Mouse (Mus musculus): ENCODE data around the gene Gp5. TPM values are rescaled to one million over a fixed set of nuclear protein-coding genes. Genes with fewer than 3 reads are reported as not detected.

The Gp5 gene
- total and polyA plus RNA-seq, 2 experiments, result 0.20 to 0.28 TPM

DNA sequence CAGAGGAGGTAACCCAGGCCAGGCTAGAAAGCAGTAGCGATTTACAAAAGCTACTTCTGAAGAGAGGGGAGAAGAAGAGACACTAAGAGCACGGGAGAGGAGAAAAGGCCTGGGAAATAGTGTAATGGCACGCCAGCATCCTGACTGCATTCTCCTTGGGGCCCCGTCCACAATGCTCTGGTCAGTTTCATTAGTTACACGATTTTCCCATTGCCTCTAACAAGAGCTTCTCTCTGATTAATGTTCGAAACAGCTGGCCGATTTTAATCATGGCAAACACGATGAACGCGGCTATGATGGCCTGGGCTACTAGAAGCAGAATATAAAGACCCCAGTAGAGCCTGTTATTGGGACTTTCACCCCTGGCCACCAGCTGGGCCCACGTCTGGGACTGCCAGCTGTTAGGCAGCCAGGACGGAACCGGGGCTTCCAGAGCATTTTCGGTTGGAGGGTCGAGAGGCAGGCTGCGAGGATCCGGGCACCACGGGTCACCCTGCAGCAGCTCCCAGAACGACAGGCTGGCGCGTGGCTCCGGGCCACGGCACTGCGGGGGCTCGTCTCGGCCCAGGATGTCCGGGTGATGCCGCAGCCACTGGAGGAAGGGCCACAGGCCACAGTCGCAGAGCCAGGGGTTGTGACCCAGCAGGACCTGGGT, 2.5 kb downstream of the Gp5 start:
- 28% methylated on average over 29 of the region's 29 CpGs for WGBS
- Histone ChIP-seq H3K4me1 (ENCODE audit: control insufficient read depth, insufficient read depth, low read length) (peaks cover 17% of the 10 kb centered on the region), H3K27me3 (ENCODE audit: control insufficient read depth, insufficient read depth, low read length) (no peaks in the 10 kb centered on the region), H3K79me2 (ENCODE audit: control insufficient read depth, insufficient read depth, low read length) (no peaks in the 10 kb centered on the region), H3K27ac (replicated peaks; ENCODE audit: insufficient read depth, low read depth, low read length) (no peak overlapping the region), H3K9ac (ENCODE audit: low read depth, low read length) (peak overlapping the region; percentile 68), H3K36me3 (ENCODE audit: control insufficient read depth, insufficient read depth, low read length) (peaks cover 3% of the 10 kb centered on the region; the same call in 1 of the 2 replicates), H3K4me3 (ENCODE audit: insufficient read depth, low read depth, low read length) (peak overlapping the region; percentile 48)
- no peak for DNase-seq (ENCODE audit: extremely low read depth, low read depth, low spot score)
- TF ChIP-seq CTCF (IDR thresholded peaks at IDR 0.05; ENCODE audit: low read depth, low read length) (no peak), POLR2A (IDR thresholded peaks at IDR 0.05; ENCODE audit: extremely low read depth, insufficient read depth, low read length) (no peak)

GRCm38 (mm10) chr16:30307306-30307705, 3.3 kb downstream of the Gp5 start:
- Histone ChIP-seq H3K27me3 (ENCODE audit: control insufficient read depth, insufficient read depth, low read length) (no peaks in the 10 kb centered on the region), H3K4me3 (ENCODE audit: insufficient read depth, low read depth, low read length) (no peak overlapping the region), H3K79me2 (ENCODE audit: control insufficient read depth, insufficient read depth, low read length) (no peaks in the 10 kb centered on the region), H3K27ac (replicated peaks; ENCODE audit: insufficient read depth, low read depth, low read length) (no peak overlapping the region), H3K36me3 (ENCODE audit: control insufficient read depth, insufficient read depth, low read length) (0 out of 2 replicates have a peak, but pooled peaks cover 1% of the 10 kb centered on the region), H3K4me1 (ENCODE audit: control insufficient read depth, insufficient read depth, low read length) (peaks cover 17% of the 10 kb centered on the region), H3K9ac (ENCODE audit: low read depth, low read length) (no peak overlapping the region)
- DNase-seq (ENCODE audit: extremely low read depth, low read depth, low spot score), result no peak
- WGBS, result 74% methylated on average over 12 of the region's 12 CpGs
- TF ChIP-seq CTCF (IDR thresholded peaks at IDR 0.05; ENCODE audit: low read depth, low read length) (no peak), POLR2A (IDR thresholded peaks at IDR 0.05; ENCODE audit: extremely low read depth, insufficient read depth, low read length) (no peak)

- Histone ChIP-seq H3K27me3 (ENCODE audit: control insufficient read depth, insufficient read depth, low read length) (no peaks in the 10 kb centered on the region; the same call in 1 of the 2 replicates), H3K4me3 (ENCODE audit: insufficient read depth, low read depth, low read length) (no peak overlapping the region), H3K27ac (replicated peaks; ENCODE audit: insufficient read depth, low read depth, low read length) (no peak overlapping the region), H3K36me3 (ENCODE audit: control insufficient read depth, insufficient read depth, low read length) (no peaks in the 10 kb centered on the region), H3K9ac (ENCODE audit: low read depth, low read length) (no peak overlapping the region), H3K79me2 (ENCODE audit: control insufficient read depth, insufficient read depth, low read length) (no peaks in the 10 kb centered on the region), H3K4me1 (ENCODE audit: control insufficient read depth, insufficient read depth, low read length) (peaks cover 17% of the 10 kb centered on the region)
- no peak for TF ChIP-seq POLR2A (IDR thresholded peaks at IDR 0.05; ENCODE audit: extremely low read depth, insufficient read depth, low read length)
- TF ChIP-seq CTCF (IDR thresholded peaks at IDR 0.05; ENCODE audit: low read depth, low read length), result no peak
- WGBS, result 89% methylated on average over 4 of the region's 4 CpGs
- no peak for DNase-seq (ENCODE audit: extremely low read depth, low read depth, low spot score)
Measured at GRCm38 (mm10) chr16:30306102-30306501, 4.5 kb downstream of the Gp5 start.

GRCm38 (mm10) chr16:30304236-30304635, 6.3 kb downstream of the Gp5 start:
- no peak overlapping the region for H3K9ac ChIP-seq (ENCODE audit: low read depth, low read length)
- H3K4me1 ChIP-seq (ENCODE audit: control insufficient read depth, insufficient read depth, low read length), result peaks cover 6% of the 10 kb centered on the region; the same call in 1 of the 2 replicates
- TF ChIP-seq CTCF (IDR thresholded peaks at IDR 0.05; ENCODE audit: low read depth, low read length) (no peak), POLR2A (IDR thresholded peaks at IDR 0.05; ENCODE audit: extremely low read depth, insufficient read depth, low read length) (no peak)
- H3K4me3 ChIP-seq (ENCODE audit: insufficient read depth, low read depth, low read length), result no peak overlapping the region
- no peaks in the 10 kb centered on the region for H3K36me3 ChIP-seq (ENCODE audit: control insufficient read depth, insufficient read depth, low read length)
- H3K27ac ChIP-seq (replicated peaks; ENCODE audit: insufficient read depth, low read depth, low read length), result no peak overlapping the region
- WGBS, result 69% methylated on average over 5 of the region's 5 CpGs
- H3K27me3 ChIP-seq (ENCODE audit: control insufficient read depth, insufficient read depth, low read length), result no peaks in the 10 kb centered on the region; the same call in 1 of the 2 replicates
- no peak for DNase-seq (ENCODE audit: extremely low read depth, low read depth, low spot score)
- H3K79me2 ChIP-seq (ENCODE audit: control insufficient read depth, insufficient read depth, low read length), result no peaks in the 10 kb centered on the region

- Histone ChIP-seq H3K27me3 (ENCODE audit: control insufficient read depth, insufficient read depth, low read length) (no peaks in the 10 kb centered on the region; the same call in 1 of the 2 replicates), H3K79me2 (ENCODE audit: control insufficient read depth, insufficient read depth, low read length) (no peaks in the 10 kb centered on the region), H3K9ac (ENCODE audit: low read depth, low read length) (no peak overlapping the region), H3K36me3 (ENCODE audit: control insufficient read depth, insufficient read depth, low read length) (no peaks in the 10 kb centered on the region), H3K4me3 (ENCODE audit: insufficient read depth, low read depth, low read length) (no peak overlapping the region), H3K4me1 (ENCODE audit: control insufficient read depth, insufficient read depth, low read length) (peaks cover 3% of the 10 kb centered on the region; the same call in 1 of the 2 replicates), H3K27ac (replicated peaks; ENCODE audit: insufficient read depth, low read depth, low read length) (no peak overlapping the region)
- no peak for TF ChIP-seq POLR2A (IDR thresholded peaks at IDR 0.05; ENCODE audit: extremely low read depth, insufficient read depth, low read length)
- TF ChIP-seq CTCF (IDR thresholded peaks at IDR 0.05; ENCODE audit: low read depth, low read length), result no peak
- WGBS, result 91% methylated on average over 2 of the region's 2 CpGs
- DNase-seq (ENCODE audit: extremely low read depth, low read depth, low spot score), result no peak
Measured at GRCm38 (mm10) chr16:30303411-30303810, 7.2 kb downstream of the Gp5 start.

DNA sequence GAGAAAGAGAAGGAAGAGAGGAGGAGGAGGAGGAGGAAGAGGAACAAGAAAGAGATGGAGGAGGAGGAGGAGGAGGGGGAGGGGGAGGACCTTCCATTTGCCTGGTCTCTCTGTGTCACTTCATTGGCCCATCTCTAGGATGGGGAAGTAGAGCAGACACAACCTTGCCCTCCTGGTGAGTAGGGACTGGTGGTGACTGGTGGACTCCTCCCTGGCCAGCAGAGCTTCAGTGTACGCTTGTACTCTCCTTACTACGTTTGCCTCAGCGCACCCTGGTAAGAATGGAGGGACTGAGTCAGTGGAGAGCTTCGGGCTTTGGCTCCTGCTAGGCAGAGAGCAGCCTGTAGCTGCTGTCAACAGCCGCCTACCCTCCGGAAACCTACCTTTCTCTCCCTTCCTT, 7.9 kb downstream of the Gp5 start:
- no peak for DNase-seq (ENCODE audit: extremely low read depth, low read depth, low spot score)
- TF ChIP-seq CTCF (IDR thresholded peaks at IDR 0.05; ENCODE audit: low read depth, low read length) (no peak), POLR2A (IDR thresholded peaks at IDR 0.05; ENCODE audit: extremely low read depth, insufficient read depth, low read length) (no peak)
- Histone ChIP-seq H3K4me3 (ENCODE audit: insufficient read depth, low read depth, low read length) (no peak overlapping the region), H3K79me2 (ENCODE audit: control insufficient read depth, insufficient read depth, low read length) (no peaks in the 10 kb centered on the region), H3K9ac (ENCODE audit: low read depth, low read length) (no peak overlapping the region), H3K36me3 (ENCODE audit: control insufficient read depth, insufficient read depth, low read length) (no peaks in the 10 kb centered on the region), H3K27ac (replicated peaks; ENCODE audit: insufficient read depth, low read depth, low read length) (no peak overlapping the region), H3K4me1 (ENCODE audit: control insufficient read depth, insufficient read depth, low read length) (no peaks in the 10 kb centered on the region), H3K27me3 (ENCODE audit: control insufficient read depth, insufficient read depth, low read length) (no peaks in the 10 kb centered on the region; the same call in 1 of the 2 replicates)
- 88% methylated on average over 6 of the region's 6 CpGs for WGBS
